Mouse (Mus musculus): ENCODE data around the gene Brat1.
"Not testable (repeated sequence)": the region's sequence is repeated elsewhere in the genome, so short reads cannot be mapped to it uniquely, and the experiment has no call there.

Gene Brat1

GRCm38 (mm10) chr5:140704378-140705251, at the start of gene Brat1:
Brat1 (plus strand) TSS chr5:140705011.
- in situ Hi-C loops (cut with MboI, MseI): no loop called here

- in situ Hi-C loops (cut with MboI, MseI): no loop called here
Measured at GRCm38 (mm10) chr5:140659607-140660272, 45.1 kb upstream of the Brat1 start.

- in situ Hi-C loops (cut with MboI, MseI): no loop called here
Measured at GRCm38 (mm10) chr5:140660398-140660797, 44.4 kb upstream of the Brat1 start.

- in situ Hi-C loops (cut with MboI, MseI): no loop called here
Measured at GRCm38 (mm10) chr5:140661427-140661826, 43.4 kb upstream of the Brat1 start.

- in situ Hi-C loops (cut with MboI, MseI): no loop called here
Measured at GRCm38 (mm10) chr5:140661875-140662643, 42.8 kb upstream of the Brat1 start.

- in situ Hi-C loops (cut with MboI, MseI): no loop called here
Measured at GRCm38 (mm10) chr5:140662741-140663592, 41.8 kb upstream of the Brat1 start.

- in situ Hi-C loops (cut with MboI, MseI): no loop called here
Measured at GRCm38 (mm10) chr5:140663621-140664180, 41.1 kb upstream of the Brat1 start.

GRCm38 (mm10) chr5:140672115-140672514, 32.7 kb upstream of the Brat1 start:
- in situ Hi-C loops (cut with MboI, MseI): no loop called here

- in situ Hi-C loops (cut with MboI, MseI): not testable (repeated sequence)
Measured at GRCm38 (mm10) chr5:140672603-140673002, 32.2 kb upstream of the Brat1 start.

GRCm38 (mm10) chr5:140674036-140674435, 30.8 kb upstream of the Brat1 start:
- in situ Hi-C loops (cut with MboI, MseI): no loop called here

GRCm38 (mm10) chr5:140675079-140675478, 29.7 kb upstream of the Brat1 start:
- in situ Hi-C loops (cut with MboI, MseI): no loop called here

GRCm38 (mm10) chr5:140675640-140676039, 29.2 kb upstream of the Brat1 start:
- in situ Hi-C loops (cut with MboI, MseI): no loop called here

- in situ Hi-C loops (cut with MboI, MseI): no loop called here
Measured at GRCm38 (mm10) chr5:140677137-140677536, 27.7 kb upstream of the Brat1 start.

- in situ Hi-C loops (cut with MboI, MseI): loop anchor here (5.0 kb wide), 1 partner anchor 138 kb away; no protein-coding TSS in a partner anchor
Measured at GRCm38 (mm10) chr5:140680051-140680450, 24.8 kb upstream of the Brat1 start.

GRCm38 (mm10) chr5:140680950-140681349, 23.9 kb upstream of the Brat1 start:
- in situ Hi-C loops (cut with MboI, MseI): loop anchor here (5.0 kb wide), 1 partner anchor 139 kb away; no protein-coding TSS in a partner anchor

GRCm38 (mm10) chr5:140682113-140682512, 22.7 kb upstream of the Brat1 start:
- in situ Hi-C loops (cut with MboI, MseI): loop anchor here (5.0 kb wide), 1 partner anchor 140 kb away; no protein-coding TSS in a partner anchor

- in situ Hi-C loops (cut with MboI, MseI): loop anchor here (5.0 kb wide), 1 partner anchor 142 kb away; no protein-coding TSS in a partner anchor
Measured at GRCm38 (mm10) chr5:140684343-140685148, 20.3 kb upstream of the Brat1 start.

GRCm38 (mm10) chr5:140688434-140688833, 16.4 kb upstream of the Brat1 start:
- in situ Hi-C loops (cut with MboI, MseI): no loop called here

- in situ Hi-C loops (cut with MboI, MseI): no loop called here
Measured at GRCm38 (mm10) chr5:140695987-140696386, 8.8 kb upstream of the Brat1 start.

- in situ Hi-C loops (cut with MboI, MseI): no loop called here
Measured at GRCm38 (mm10) chr5:140699776-140700175, 5.0 kb upstream of the Brat1 start.
